Mouse (Mus musculus) CH12.LX (cell line): ENCODE measurements around the gene Creb3l1. TPM values are rescaled to one million over a fixed set of nuclear protein-coding genes. Genes with fewer than 3 reads are reported as not detected.

Experiments
- DNase-seq: peaks from one replicate; pipeline ENCODE4 v3.0.0-alpha.2; 2013; ENCODE audit errors: extremely low read depth
- H3K27ac ChIP-seq: 2 replicates; pipeline ENCODE4 v1.5.1; 2012; ENCODE audit warnings: low read depth, mild to moderate bottlenecking, control low read depth, moderate library complexity; ENCODE audit not compliant: insufficient read depth
- H3K27me3 ChIP-seq: replicated peaks from 2 replicates; pipeline ENCODE3; 2012; ENCODE audit warnings: inconsistent platforms
- H3K36me3 ChIP-seq, 2 experiments: replicated peaks in 1 of 2; 2 replicates each; pipeline versions ENCODE3 to v1.6.1; 2012; ENCODE audit warnings: inconsistent platforms in 1 of 2, low read length in 1 of 2, mild to moderate bottlenecking in 1 of 2, mixed read lengths in 1 of 2, moderate library complexity in 1 of 2; ENCODE audit not compliant: control insufficient read depth in 1 of 2, insufficient read depth in 1 of 2
- H3K4me1 ChIP-seq, 2 experiments: 2 replicates each; pipeline ENCODE4 v1.6.1; 2012; ENCODE audit warnings: inconsistent platforms in 1 of 2, moderate library complexity in 1 of 2; ENCODE audit not compliant: insufficient read depth in 2 of 2, control insufficient read depth in 1 of 2
- H3K4me2 ChIP-seq: 2 replicates; pipeline ENCODE4 v1.6.1; 2012; ENCODE audit warnings: low read depth, mild to moderate bottlenecking, control low read depth; ENCODE audit not compliant: poor library complexity, insufficient read depth, severe bottlenecking
- H3K4me3 ChIP-seq, 3 experiments: fragments of 150-350 bp in 1 of 3; sonication (generic) in 1 of 3; replicated peaks in 1 of 3; 2 replicates each; pipeline versions ENCODE3 to v1.5.1; 2011 to 2012; ENCODE audit warnings: low read depth in 2 of 3, low read length in 2 of 3, mild to moderate bottlenecking in 2 of 3, moderate library complexity in 2 of 3, control low read depth in 1 of 3, improper control_type of control experiment in 1 of 3, inconsistent platforms in 1 of 3, mixed read lengths in 1 of 3; ENCODE audit not compliant: poor library complexity in 1 of 3
- H3K79me2 ChIP-seq: replicated peaks from 2 replicates; pipeline ENCODE4 v1.6.1; 2012; ENCODE audit warnings: mild to moderate bottlenecking, moderate library complexity; ENCODE audit not compliant: control insufficient read depth, poor library complexity, insufficient read depth, severe bottlenecking; ENCODE audit errors: extremely low read depth
- H3K9ac ChIP-seq: 2 replicates; pipeline ENCODE4 v1.6.1; 2012; ENCODE audit warnings: low read depth, mild to moderate bottlenecking, control low read depth, moderate library complexity; ENCODE audit not compliant: insufficient read depth
- H3K9me3 ChIP-seq: replicated peaks from 2 replicates; pipeline ENCODE3; 2012; ENCODE audit warnings: low read length, inconsistent platforms, mixed read lengths
- CHD1 ChIP-seq: IDR thresholded peaks from 2 replicates; pipeline ENCODE4 v1.6.1; 2012; ENCODE audit warnings: low read depth, low read length, improper control_type of control experiment, inconsistent platforms
- CHD2 ChIP-seq: IDR thresholded peaks from 2 replicates; pipeline ENCODE4 v1.6.1; 2011; ENCODE audit warnings: low read length, improper control_type of control experiment
- ELF1 ChIP-seq: IDR thresholded peaks from 2 replicates; pipeline ENCODE4 v1.6.1; 2014; ENCODE audit warnings: low read depth, mild to moderate bottlenecking, inconsistent platforms, low read length, improper control_type of control experiment
- EP300 ChIP-seq: IDR thresholded peaks from 2 replicates; pipeline ENCODE4 v1.6.1; 2011; ENCODE audit warnings: low read length, improper control_type of control experiment
- GABPA ChIP-seq: IDR thresholded peaks from 2 replicates; pipeline ENCODE4 v1.6.1; 2012; ENCODE audit warnings: low read depth, low read length, improper control_type of control experiment, inconsistent platforms; ENCODE audit not compliant: insufficient replicate concordance
- HCFC1 ChIP-seq: IDR thresholded peaks from 2 replicates; pipeline ENCODE4 v1.6.1; 2012; ENCODE audit warnings: low read depth, mild to moderate bottlenecking, inconsistent platforms, low read length, improper control_type of control experiment
- JUN ChIP-seq: IDR thresholded peaks from 2 replicates; pipeline ENCODE4 v1.6.1; 2011; ENCODE audit warnings: low read depth, mild to moderate bottlenecking, low read length, improper control_type of control experiment, moderate library complexity; ENCODE audit not compliant: insufficient read depth
- JUND ChIP-seq: conservative IDR thresholded peaks from 2 replicates; pipeline ENCODE4 v1.6.1; 2011; ENCODE audit warnings: low read depth, low read length, improper control_type of control experiment
- KAT2A ChIP-seq: IDR thresholded peaks from 2 replicates; pipeline ENCODE4 v1.6.1; 2012; ENCODE audit warnings: low read length, improper control_type of control experiment, inconsistent platforms; ENCODE audit not compliant: insufficient replicate concordance
- MAFK ChIP-seq: IDR thresholded peaks from 2 replicates; pipeline ENCODE4 v1.6.1; 2011; ENCODE audit warnings: low read length, improper control_type of control experiment; ENCODE audit not compliant: insufficient replicate concordance
- MAZ ChIP-seq: IDR thresholded peaks from 2 replicates; pipeline ENCODE4 v1.6.1; 2012; ENCODE audit warnings: low read depth, mild to moderate bottlenecking, inconsistent platforms, low read length, improper control_type of control experiment, moderate library complexity
- MXI1 ChIP-seq: IDR thresholded peaks from 2 replicates; pipeline ENCODE4 v1.6.1; 2011; ENCODE audit warnings: mild to moderate bottlenecking, low read depth, low read length, improper control_type of control experiment
- NELFE ChIP-seq: IDR thresholded peaks from 2 replicates; pipeline ENCODE4 v1.6.1; 2011; ENCODE audit warnings: low read depth, low read length, improper control_type of control experiment
- NRF1 ChIP-seq: IDR thresholded peaks from 2 replicates; pipeline ENCODE4 v1.6.1; 2014; ENCODE audit warnings: low read depth, mild to moderate bottlenecking, inconsistent platforms, low read length, improper control_type of control experiment, moderate library complexity
- PAX5 ChIP-seq: IDR thresholded peaks from 2 replicates; pipeline ENCODE4 v1.6.1; 2012; ENCODE audit warnings: low read length, inconsistent platforms, mixed read lengths
- POLR2A ChIP-seq: IDR thresholded peaks from 2 replicates; pipeline ENCODE4 v1.6.1; 2011; ENCODE audit warnings: low read depth, mild to moderate bottlenecking, improper control_type of control experiment, low read length
- POLR2AphosphoS2 ChIP-seq: IDR thresholded peaks from 2 replicates; pipeline ENCODE4 v1.6.1; 2011; ENCODE audit warnings: low read depth, low read length, improper control_type of control experiment
- RAD21 ChIP-seq: IDR thresholded peaks from 2 replicates; pipeline ENCODE4 v1.6.1; 2011; ENCODE audit warnings: low read depth, mild to moderate bottlenecking, low read length, improper control_type of control experiment, moderate library complexity
- SIN3A ChIP-seq: IDR thresholded peaks from 2 replicates; pipeline ENCODE4 v1.6.1; 2012; ENCODE audit warnings: low read length, improper control_type of control experiment, inconsistent platforms
- TBP ChIP-seq: conservative IDR thresholded peaks from 2 replicates; pipeline ENCODE4 v1.6.1; 2011; ENCODE audit warnings: low read depth, low read length, improper control_type of control experiment
- TCF12 ChIP-seq: IDR thresholded peaks from 2 replicates; pipeline ENCODE4 v1.6.1; 2014; ENCODE audit warnings: low read depth, mild to moderate bottlenecking, inconsistent platforms, low read length, improper control_type of control experiment
- ZC3H11A ChIP-seq: IDR thresholded peaks from 2 replicates; pipeline ENCODE4 v1.6.1; 2012; ENCODE audit warnings: low read depth, mild to moderate bottlenecking, inconsistent platforms, low read length, improper control_type of control experiment
- ZKSCAN1 ChIP-seq: IDR thresholded peaks from 2 replicates; pipeline ENCODE4 v1.6.1; 2012; ENCODE audit warnings: low read depth, inconsistent platforms, low read length, improper control_type of control experiment, borderline replicate concordance
- ZMIZ1 ChIP-seq: IDR thresholded peaks from 2 replicates; pipeline ENCODE4 v1.6.1; 2012; ENCODE audit warnings: low read depth, mild to moderate bottlenecking, inconsistent platforms, low read length, improper control_type of control experiment
- ZNF384 ChIP-seq: IDR thresholded peaks from 2 replicates; pipeline ENCODE4 v1.6.1; 2012; ENCODE audit warnings: low read depth, low read length, improper control_type of control experiment, inconsistent platforms
- dilution Hi-C: fragments of 300-500 bp; cut with MboI; formaldehyde crosslinking; loops from 2 replicates; pipeline ENCODE4 v1.14.3; 2020; ENCODE audit warnings: low sequenced_read_pairs; ENCODE audit not compliant: extremely low pct_unique_long_range_greater_than_20kb, extremely low pct_ligation_motif_present
- in situ Hi-C: fragments of 300-500 bp; cut with MboI; formaldehyde crosslinking; loops from 3 replicates; pipeline ENCODE4 v1.14.3; 2019; ENCODE audit warnings: low sequenced_read_pairs, low pct_ligation_motif_present, low pct_unique_long_range_greater_than_20kb, mixed read lengths
- polyA plus RNA-seq: library from polyadenylated mRNA; unstranded; fragments of >175 nt; gene quantifications from 2 replicates; pipeline ENCODE4 v1.2.1, GENCODE M21; 2012; ENCODE audit warnings: low read depth; ENCODE audit not compliant: insufficient read length
- total RNA-seq, 2 experiments: library from RNA; depleted of rRNA; stranded (reverse); fragments of 300-350 nt in 1 of 2; fragments of >200 nt in 1 of 2; gene quantifications; 2 replicates each; pipeline ENCODE4 v1.2.3; 2012 to 2014

The Creb3l1 gene
- total and polyA plus RNA-seq, 3 experiments: 0.08 to 2.0 (median 0.59) TPM

GRCm38 (mm10) chr2:91934826-91935525 lies 89.3 kb downstream of the Creb3l1 start:
- in situ Hi-C loops (no loop called here), dilution Hi-C loops (no loop called here)
- H3K9me3 ChIP-seq: no peaks in the 10 kb centered on the region
- H3K4me1 ChIP-seq: peaks cover 0 to 20% of the 10 kb centered on the region in 2 experiments; a peak in 2 of 4 replicates
- no peak overlapping the region for H3K9ac ChIP-seq
- TF ChIP-seq MAZ: no peak
- no peak for TF ChIP-seq POLR2A
- no peak for TF ChIP-seq RAD21
- TF ChIP-seq POLR2AphosphoS2: no peak
- TF ChIP-seq SIN3A: no peak
- no peak for TF ChIP-seq ZNF384
- TF ChIP-seq CHD2: no peak
- no peak for TF ChIP-seq ZMIZ1
- DNase-seq: no peak
- no peak overlapping the region for H3K4me2 ChIP-seq
- H3K27ac ChIP-seq: no peak overlapping the region
- H3K79me2 ChIP-seq: no peaks in the 10 kb centered on the region
- H3K36me3 ChIP-seq: peaks cover 79 to 96% of the 10 kb centered on the region in 2 experiments
- H3K27me3 ChIP-seq: no peaks in the 10 kb centered on the region
- no peak overlapping the region for H3K4me3 ChIP-seq

- peaks cover 69 to 94% of the 10 kb centered on the region in 2 experiments for H3K36me3 ChIP-seq
- no peaks in the 10 kb centered on the region for H3K27me3 ChIP-seq
- H3K4me3 ChIP-seq: no peak overlapping the region
- H3K9ac ChIP-seq: no peak overlapping the region
- H3K9me3 ChIP-seq: no peaks in the 10 kb centered on the region
- in situ Hi-C loops: no loop called here
- TF ChIP-seq GABPA (no peak), NELFE (no peak), ZNF384 (no peak), MXI1 (no peak), MAFK (no peak), EP300 (no peak)
- dilution Hi-C loops: no loop called here
- DNase-seq: no peak
- no peak overlapping the region for H3K4me2 ChIP-seq
- no peaks in the 10 kb centered on the region for H3K79me2 ChIP-seq
- H3K4me1 ChIP-seq: peaks cover 0 to 23% of the 10 kb centered on the region in 2 experiments; a peak in 2 of 4 replicates
- H3K27ac ChIP-seq: no peak overlapping the region
Measured at GRCm38 (mm10) chr2:91934016-91934415, 90.3 kb downstream of the Creb3l1 start.

DNA sequence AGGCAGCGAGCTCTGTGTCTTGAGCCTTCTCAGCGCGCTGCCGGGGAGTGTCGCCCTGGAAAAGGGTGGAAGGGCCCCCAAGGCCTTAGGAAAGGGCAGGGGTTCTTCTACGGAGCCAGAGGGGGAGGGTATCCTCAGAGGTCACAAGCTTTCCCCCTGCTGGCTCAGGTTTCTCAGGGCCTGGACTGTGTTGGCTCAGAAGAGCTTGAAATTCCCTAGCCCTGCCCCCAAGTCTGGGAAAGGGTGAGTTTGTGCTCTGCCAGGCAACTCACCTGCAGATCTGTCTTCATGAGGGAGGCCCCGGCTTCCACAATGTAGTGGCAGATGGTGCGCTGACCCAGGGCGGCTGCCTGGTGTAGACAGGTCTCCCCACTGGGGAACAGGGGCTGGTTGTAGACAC lies 90.8 kb downstream of the Creb3l1 start:
- in situ Hi-C loops (no loop called here), dilution Hi-C loops (no loop called here)
- Histone ChIP-seq H3K36me3 (peaks cover 67 to 94% of the 10 kb centered on the region in 2 experiments), H3K4me1 (peaks cover 0 to 23% of the 10 kb centered on the region in 2 experiments; a peak in 2 of 4 replicates), H3K27me3 (no peaks in the 10 kb centered on the region), H3K4me2 (no peak overlapping the region), H3K79me2 (no peaks in the 10 kb centered on the region), H3K4me3 (no peak overlapping the region), H3K9me3 (no peaks in the 10 kb centered on the region), H3K9ac (no peak overlapping the region), H3K27ac (no peak overlapping the region)
- no peak for DNase-seq
- TF ChIP-seq NRF1 (no peak), EP300 (no peak), MAFK (no peak), TCF12 (no peak), NELFE (no peak), CHD1 (no peak), MXI1 (no peak), JUND (no peak), HCFC1 (no peak), JUN (no peak), PAX5 (no peak), KAT2A (no peak), ZKSCAN1 (no peak), ZC3H11A (no peak), TBP (no peak), MAZ (no peak), ELF1 (no peak)
